Mouse (Mus musculus) CH12.LX (cell line): ENCODE results near the gene Klhl12. TPM values are rescaled to one million over a fixed set of nuclear protein-coding genes. Genes with fewer than 3 reads are reported as not detected.

ENCODE experiments used
- DNase-seq: peaks from one replicate; pipeline ENCODE4 v3.0.0-alpha.2; 2013; ENCODE audit errors: extremely low read depth
- H3K27ac ChIP-seq: 2 replicates; pipeline ENCODE4 v1.5.1; 2012; ENCODE audit warnings: low read depth, mild to moderate bottlenecking, control low read depth, moderate library complexity; ENCODE audit not compliant: insufficient read depth
- H3K27me3 ChIP-seq: replicated peaks from 2 replicates; pipeline ENCODE3; 2012; ENCODE audit warnings: inconsistent platforms
- H3K36me3 ChIP-seq, 2 experiments: replicated peaks in 1 of 2; 2 replicates each; pipeline versions ENCODE3 to v1.6.1; 2012; ENCODE audit warnings: inconsistent platforms in 1 of 2, low read length in 1 of 2, mild to moderate bottlenecking in 1 of 2, mixed read lengths in 1 of 2, moderate library complexity in 1 of 2; ENCODE audit not compliant: control insufficient read depth in 1 of 2, insufficient read depth in 1 of 2
- H3K4me1 ChIP-seq, 2 experiments: 2 replicates each; pipeline ENCODE4 v1.6.1; 2012; ENCODE audit warnings: inconsistent platforms in 1 of 2, moderate library complexity in 1 of 2; ENCODE audit not compliant: insufficient read depth in 2 of 2, control insufficient read depth in 1 of 2
- H3K4me2 ChIP-seq: 2 replicates; pipeline ENCODE4 v1.6.1; 2012; ENCODE audit warnings: low read depth, mild to moderate bottlenecking, control low read depth; ENCODE audit not compliant: poor library complexity, insufficient read depth, severe bottlenecking
- H3K4me3 ChIP-seq, 3 experiments: fragments of 150-350 bp in 1 of 3; sonication (generic) in 1 of 3; replicated peaks in 1 of 3; 2 replicates each; pipeline versions ENCODE3 to v1.5.1; 2011 to 2012; ENCODE audit warnings: low read depth in 2 of 3, low read length in 2 of 3, mild to moderate bottlenecking in 2 of 3, moderate library complexity in 2 of 3, control low read depth in 1 of 3, improper control_type of control experiment in 1 of 3, inconsistent platforms in 1 of 3, mixed read lengths in 1 of 3; ENCODE audit not compliant: poor library complexity in 1 of 3
- H3K79me2 ChIP-seq: replicated peaks from 2 replicates; pipeline ENCODE4 v1.6.1; 2012; ENCODE audit warnings: mild to moderate bottlenecking, moderate library complexity; ENCODE audit not compliant: control insufficient read depth, poor library complexity, insufficient read depth, severe bottlenecking; ENCODE audit errors: extremely low read depth
- H3K9ac ChIP-seq: 2 replicates; pipeline ENCODE4 v1.6.1; 2012; ENCODE audit warnings: low read depth, mild to moderate bottlenecking, control low read depth, moderate library complexity; ENCODE audit not compliant: insufficient read depth
- H3K9me3 ChIP-seq: replicated peaks from 2 replicates; pipeline ENCODE3; 2012; ENCODE audit warnings: low read length, inconsistent platforms, mixed read lengths
- CTCF ChIP-seq, 2 experiments: IDR thresholded peaks in 1 of 2; conservative IDR thresholded peaks in 1 of 2; 2 replicates each; pipeline ENCODE4 v1.5.1; 2011 to 2012; ENCODE audit warnings: low read depth in 2 of 2, low read length in 2 of 2, improper control_type of control experiment in 1 of 2, inconsistent platforms in 1 of 2, mild to moderate bottlenecking in 1 of 2, moderate library complexity in 1 of 2
- E2F4 ChIP-seq: IDR thresholded peaks from 2 replicates; pipeline ENCODE4 v1.6.1; 2011; ENCODE audit warnings: low read depth, low read length, improper control_type of control experiment; ENCODE audit not compliant: insufficient replicate concordance
- EP300 ChIP-seq: IDR thresholded peaks from 2 replicates; pipeline ENCODE4 v1.6.1; 2011; ENCODE audit warnings: low read length, improper control_type of control experiment
- GABPA ChIP-seq: IDR thresholded peaks from 2 replicates; pipeline ENCODE4 v1.6.1; 2012; ENCODE audit warnings: low read depth, low read length, improper control_type of control experiment, inconsistent platforms; ENCODE audit not compliant: insufficient replicate concordance
- IRF4 ChIP-seq: IDR thresholded peaks from 2 replicates; pipeline ENCODE4 v1.6.1; 2014; ENCODE audit warnings: low read depth, mild to moderate bottlenecking, inconsistent platforms, low read length, improper control_type of control experiment
- JUN ChIP-seq: IDR thresholded peaks from 2 replicates; pipeline ENCODE4 v1.6.1; 2011; ENCODE audit warnings: low read depth, mild to moderate bottlenecking, low read length, improper control_type of control experiment, moderate library complexity; ENCODE audit not compliant: insufficient read depth
- JUND ChIP-seq: conservative IDR thresholded peaks from 2 replicates; pipeline ENCODE4 v1.6.1; 2011; ENCODE audit warnings: low read depth, low read length, improper control_type of control experiment
- MAZ ChIP-seq: IDR thresholded peaks from 2 replicates; pipeline ENCODE4 v1.6.1; 2012; ENCODE audit warnings: low read depth, mild to moderate bottlenecking, inconsistent platforms, low read length, improper control_type of control experiment, moderate library complexity
- MXI1 ChIP-seq: IDR thresholded peaks from 2 replicates; pipeline ENCODE4 v1.6.1; 2011; ENCODE audit warnings: mild to moderate bottlenecking, low read depth, low read length, improper control_type of control experiment
- MYC ChIP-seq: IDR thresholded peaks from 2 replicates; pipeline ENCODE4 v1.6.1; 2011; ENCODE audit warnings: low read depth, mild to moderate bottlenecking, improper control_type of control experiment, low read length
- NELFE ChIP-seq: IDR thresholded peaks from 2 replicates; pipeline ENCODE4 v1.6.1; 2011; ENCODE audit warnings: low read depth, low read length, improper control_type of control experiment
- NRF1 ChIP-seq: IDR thresholded peaks from 2 replicates; pipeline ENCODE4 v1.6.1; 2014; ENCODE audit warnings: low read depth, mild to moderate bottlenecking, inconsistent platforms, low read length, improper control_type of control experiment, moderate library complexity
- POLR2A ChIP-seq: IDR thresholded peaks from 2 replicates; pipeline ENCODE4 v1.6.1; 2011; ENCODE audit warnings: low read depth, mild to moderate bottlenecking, improper control_type of control experiment, low read length
- POLR2AphosphoS2 ChIP-seq: IDR thresholded peaks from 2 replicates; pipeline ENCODE4 v1.6.1; 2011; ENCODE audit warnings: low read depth, low read length, improper control_type of control experiment
- RAD21 ChIP-seq: IDR thresholded peaks from 2 replicates; pipeline ENCODE4 v1.6.1; 2011; ENCODE audit warnings: low read depth, mild to moderate bottlenecking, low read length, improper control_type of control experiment, moderate library complexity
- SIN3A ChIP-seq: IDR thresholded peaks from 2 replicates; pipeline ENCODE4 v1.6.1; 2012; ENCODE audit warnings: low read length, improper control_type of control experiment, inconsistent platforms
- SMC3 ChIP-seq: IDR thresholded peaks from 2 replicates; pipeline ENCODE4 v1.6.1; 2011; ENCODE audit warnings: low read depth, low read length, improper control_type of control experiment
- TBP ChIP-seq: conservative IDR thresholded peaks from 2 replicates; pipeline ENCODE4 v1.6.1; 2011; ENCODE audit warnings: low read depth, low read length, improper control_type of control experiment
- ZMIZ1 ChIP-seq: IDR thresholded peaks from 2 replicates; pipeline ENCODE4 v1.6.1; 2012; ENCODE audit warnings: low read depth, mild to moderate bottlenecking, inconsistent platforms, low read length, improper control_type of control experiment
- dilution Hi-C: fragments of 300-500 bp; cut with MboI; formaldehyde crosslinking; loops from 2 replicates; pipeline ENCODE4 v1.14.3; 2020; ENCODE audit warnings: low sequenced_read_pairs; ENCODE audit not compliant: extremely low pct_unique_long_range_greater_than_20kb, extremely low pct_ligation_motif_present
- in situ Hi-C: fragments of 300-500 bp; cut with MboI; formaldehyde crosslinking; loops from 3 replicates; pipeline ENCODE4 v1.14.3; 2019; ENCODE audit warnings: low sequenced_read_pairs, low pct_ligation_motif_present, low pct_unique_long_range_greater_than_20kb, mixed read lengths
- polyA plus RNA-seq: library from polyadenylated mRNA; unstranded; fragments of >175 nt; gene quantifications from 2 replicates; pipeline ENCODE4 v1.2.1, GENCODE M21; 2012; ENCODE audit warnings: low read depth; ENCODE audit not compliant: insufficient read length
- total RNA-seq, 2 experiments: library from RNA; depleted of rRNA; stranded (reverse); fragments of 300-350 nt in 1 of 2; fragments of >200 nt in 1 of 2; gene quantifications; 2 replicates each; pipeline ENCODE4 v1.2.3; 2012 to 2014

Gene Klhl12
- total and polyA plus RNA-seq, 3 experiments = 17.6 to 20.8 (median 19.1) TPM

GRCm38 (mm10) chr1:134524424-134524823 lies 69.1 kb downstream of the Klhl12 start:
- Histone ChIP-seq H3K27ac (no peak overlapping the region), H3K79me2 (no peaks in the 10 kb centered on the region)
- TF ChIP-seq MXI1 = no peak
- no peak for TF ChIP-seq E2F4
- peak; percentile 36 to 77; a peak in 3 of 4 replicates for TF ChIP-seq CTCF (conservative IDR thresholded peaks at IDR 0.05 in 1 of 2, IDR thresholded peaks at IDR 0.05 in 1 of 2; ENCODE audit: low read depth in 2 of 2, low read length in 2 of 2)
- peak; percentile 54 for TF ChIP-seq RAD21
- TF ChIP-seq IRF4 = no peak
- TF ChIP-seq MAZ = no peak
- no peak for TF ChIP-seq MYC
- peak; percentile 57 for TF ChIP-seq SMC3
- TF ChIP-seq SIN3A = no peak
- TF ChIP-seq NELFE = no peak
- no peak for TF ChIP-seq EP300
- no peak for TF ChIP-seq JUND
- TF ChIP-seq GABPA = no peak
- TF ChIP-seq, all 38 proteins: peak for 3
- dilution Hi-C loops = no loop called here
- Histone ChIP-seq H3K27me3 (no peaks in the 10 kb centered on the region), H3K9ac (no peak overlapping the region), H3K4me2 (no peak overlapping the region), H3K4me1 (no peaks in the 10 kb centered on the region), H3K9me3 (no peaks in the 10 kb centered on the region), H3K36me3 (no peaks in the 10 kb centered on the region), H3K4me3 (no peak overlapping the region)
- DNase-seq = peak; percentile 53
- in situ Hi-C loops = no loop called here

- Histone ChIP-seq H3K36me3 (no peaks in the 10 kb centered on the region), H3K27me3 (no peaks in the 10 kb centered on the region), H3K4me3 (no peak overlapping the region), H3K9me3 (no peaks in the 10 kb centered on the region), H3K27ac (no peak overlapping the region), H3K79me2 (no peaks in the 10 kb centered on the region), H3K4me2 (no peak overlapping the region), H3K9ac (no peak overlapping the region), H3K4me1 (no peaks in the 10 kb centered on the region)
- no peak for DNase-seq
- in situ Hi-C loops = no loop called here
- dilution Hi-C loops = no loop called here
- TF ChIP-seq POLR2A (no peak), NRF1 (no peak)
Measured at GRCm38 (mm10) chr1:134525015-134525414, 69.7 kb downstream of the Klhl12 start.

- Histone ChIP-seq H3K4me1 (no peaks in the 10 kb centered on the region), H3K79me2 (no peaks in the 10 kb centered on the region), H3K27me3 (no peaks in the 10 kb centered on the region), H3K4me2 (no peak overlapping the region), H3K27ac (no peak overlapping the region), H3K4me3 (no peak overlapping the region), H3K9me3 (no peaks in the 10 kb centered on the region), H3K36me3 (no peaks in the 10 kb centered on the region), H3K9ac (no peak overlapping the region)
- in situ Hi-C loops = no loop called here
- TF ChIP-seq ZMIZ1 (no peak), TBP (no peak), MYC (no peak), JUN (no peak), POLR2AphosphoS2 (no peak), SIN3A (no peak), MAZ (no peak), GABPA (no peak)
- no peak for DNase-seq
- dilution Hi-C loops = no loop called here
Measured at GRCm38 (mm10) chr1:134526752-134527151, 71.4 kb downstream of the Klhl12 start.
